Mouse (Mus musculus): Measurements from ENCODE around the gene Kansl1. TPM values are rescaled to one million over a fixed set of nuclear protein-coding genes. Genes with fewer than 3 reads are reported as not detected.

Gene Kansl1
- polyA plus RNA-seq (2016; fragmentation: Nextera tagmentation; extraction: Ambion mirVana), result 15.3 and 19.3 TPM in 2 replicates

- Histone ChIP-seq H3K36me3 (peaks cover 17% of the 10 kb centered on the region), H3K4me1 (0 out of 2 replicates have a peak, but pooled peaks cover 10% of the 10 kb centered on the region), H3K27me3 (ENCODE audit: insufficient read depth, poor library complexity, severe bottlenecking) (no peaks in the 10 kb centered on the region), H3K4me3 (peak within 1 kb of the TSS; percentile 87), H3K27ac (peak within 1 kb of the TSS; percentile 98), H3K9me3 (no peaks in the 10 kb centered on the region)
- DNase-seq (ENCODE audit: low spot score), result peak; percentile 76
- WGBS, result under 1% methylated on average over 55 of the region's 69 CpGs
Observed at GRCm38 (mm10) chr11:104468751-104469268, at the start of gene Kansl1. Gene Kansl1, minus strand, starts transcription at chr11:104468861.

GRCm38 (mm10) chr11:104512436-104512835 lies 43.8 kb upstream of the Kansl1 start:
- peaks cover 93% of the 10 kb centered on the region for H3K36me3 ChIP-seq
- H3K4me3 ChIP-seq, result no peak overlapping the region

GRCm38 (mm10) chr11:104510606-104511005 lies 41.9 kb upstream of the Kansl1 start:
- DNase-seq (ENCODE audit: low spot score), result no peak
- Histone ChIP-seq H3K4me3 (no peak overlapping the region), H3K36me3 (peaks cover 94% of the 10 kb centered on the region), H3K4me1 (no peaks in the 10 kb centered on the region), H3K27me3 (ENCODE audit: insufficient read depth, poor library complexity, severe bottlenecking) (no peaks in the 10 kb centered on the region), H3K9me3 (no peaks in the 10 kb centered on the region), H3K27ac (no peak overlapping the region)
- WGBS, result 82% methylated on average over 2 of the region's 2 CpGs

More at GRCm38 (mm10) chr11:104512436-104512835, 43.8 kb upstream of the Kansl1 start:
- H3K27me3 ChIP-seq (ENCODE audit: insufficient read depth, poor library complexity, severe bottlenecking), result no peaks in the 10 kb centered on the region
- no peak overlapping the region for H3K27ac ChIP-seq
- no peak for DNase-seq (ENCODE audit: low spot score)
- no peaks in the 10 kb centered on the region for H3K4me1 ChIP-seq
- 83% methylated on average over 4 of the region's 4 CpGs for WGBS
- H3K9me3 ChIP-seq, result no peaks in the 10 kb centered on the region

- H3K4me1 ChIP-seq, result no peaks in the 10 kb centered on the region
- no peaks in the 10 kb centered on the region for H3K27me3 ChIP-seq (ENCODE audit: insufficient read depth, poor library complexity, severe bottlenecking)
- no peak overlapping the region for H3K4me3 ChIP-seq
- peaks cover 88% of the 10 kb centered on the region for H3K36me3 ChIP-seq
- no peaks in the 10 kb centered on the region for H3K9me3 ChIP-seq
- H3K27ac ChIP-seq, result no peak overlapping the region
- 83% methylated on average over 4 of the region's 4 CpGs for WGBS
- DNase-seq (ENCODE audit: low spot score), result no peak
Observed at GRCm38 (mm10) chr11:104508455-104508854, 39.8 kb upstream of the Kansl1 start.

- no peaks in the 10 kb centered on the region for H3K9me3 ChIP-seq
- H3K36me3 ChIP-seq, result no peaks in the 10 kb centered on the region
- no peak for DNase-seq (ENCODE audit: low spot score)
- 78% methylated on average over 3 of the region's 3 CpGs for WGBS
- H3K27me3 ChIP-seq (ENCODE audit: insufficient read depth, poor library complexity, severe bottlenecking), result no peaks in the 10 kb centered on the region
- H3K4me3 ChIP-seq, result no peak overlapping the region
- H3K4me1 ChIP-seq, result no peaks in the 10 kb centered on the region
- no peak overlapping the region for H3K27ac ChIP-seq
Observed at GRCm38 (mm10) chr11:104488292-104488691, 19.6 kb upstream of the Kansl1 start.

- Histone ChIP-seq H3K4me3 (no peak overlapping the region), H3K4me1 (no peaks in the 10 kb centered on the region), H3K36me3 (no peaks in the 10 kb centered on the region), H3K9me3 (no peaks in the 10 kb centered on the region), H3K27me3 (ENCODE audit: insufficient read depth, poor library complexity, severe bottlenecking) (no peaks in the 10 kb centered on the region), H3K27ac (no peak overlapping the region)
- peak; percentile 51 for DNase-seq (ENCODE audit: low spot score)
- WGBS, result 86% methylated on average over 8 of the region's 8 CpGs
Observed at GRCm38 (mm10) chr11:104481971-104482370, 13.3 kb upstream of the Kansl1 start.

- no peak overlapping the region for H3K27ac ChIP-seq
- 67% methylated on average over 4 of the region's 4 CpGs for WGBS
- H3K4me1 ChIP-seq, result no peaks in the 10 kb centered on the region
- H3K4me3 ChIP-seq, result no peak overlapping the region
- H3K9me3 ChIP-seq, result no peaks in the 10 kb centered on the region
- no peaks in the 10 kb centered on the region for H3K36me3 ChIP-seq
- peak; percentile 42 for DNase-seq (ENCODE audit: low spot score)
- H3K27me3 ChIP-seq (ENCODE audit: insufficient read depth, poor library complexity, severe bottlenecking), result no peaks in the 10 kb centered on the region
Observed at GRCm38 (mm10) chr11:104479505-104479904, 10.8 kb upstream of the Kansl1 start.

- peak; percentile 97 for DNase-seq (ENCODE audit: low spot score)
- Histone ChIP-seq H3K9me3 (no peaks in the 10 kb centered on the region), H3K27ac (peak overlapping the region; percentile 98), H3K4me1 (0 out of 2 replicates have a peak, but pooled peaks cover 10% of the 10 kb centered on the region), H3K36me3 (peaks cover 15% of the 10 kb centered on the region), H3K27me3 (ENCODE audit: insufficient read depth, poor library complexity, severe bottlenecking) (no peaks in the 10 kb centered on the region), H3K4me3 (peak overlapping the region; percentile 87)
- WGBS, result 1% methylated on average over 19 of the region's 19 CpGs
Observed at GRCm38 (mm10) chr11:104469371-104469835, 742 bp upstream of the Kansl1 start.

GRCm38 (mm10) chr11:104467698-104468097 lies 963 bp downstream of the Kansl1 start:
- Histone ChIP-seq H3K36me3 (peaks cover 26% of the 10 kb centered on the region), H3K9me3 (no peaks in the 10 kb centered on the region), H3K27ac (no peak overlapping the region), H3K4me1 (0 out of 2 replicates have a peak, but pooled peaks cover 10% of the 10 kb centered on the region), H3K27me3 (ENCODE audit: insufficient read depth, poor library complexity, severe bottlenecking) (no peaks in the 10 kb centered on the region), H3K4me3 (no peak overlapping the region)
- peak; percentile 70 for DNase-seq (ENCODE audit: low spot score)
- 77% methylated on average over 5 of the region's 5 CpGs for WGBS

GRCm38 (mm10) chr11:104461551-104461950 lies 7.1 kb downstream of the Kansl1 start:
- peaks cover 42% of the 10 kb centered on the region for H3K36me3 ChIP-seq

GRCm38 (mm10) chr11:104459671-104460070 lies 9.0 kb downstream of the Kansl1 start:
- WGBS, result 99% methylated on average over 2 of the region's 2 CpGs
- Histone ChIP-seq H3K27ac (no peak overlapping the region), H3K27me3 (ENCODE audit: insufficient read depth, poor library complexity, severe bottlenecking) (no peaks in the 10 kb centered on the region), H3K9me3 (no peaks in the 10 kb centered on the region), H3K4me3 (no peak overlapping the region), H3K36me3 (peaks cover 34% of the 10 kb centered on the region; the same call in 1 of the 2 replicates), H3K4me1 (no peaks in the 10 kb centered on the region)
- DNase-seq (ENCODE audit: low spot score), result peak; percentile 58

More at GRCm38 (mm10) chr11:104461551-104461950, 7.1 kb downstream of the Kansl1 start:
- H3K4me1 ChIP-seq, result no peaks in the 10 kb centered on the region
- H3K27ac ChIP-seq, result no peak overlapping the region
- DNase-seq (ENCODE audit: low spot score), result no peak
- no peak overlapping the region for H3K4me3 ChIP-seq
- no peaks in the 10 kb centered on the region for H3K9me3 ChIP-seq
- no peaks in the 10 kb centered on the region for H3K27me3 ChIP-seq (ENCODE audit: insufficient read depth, poor library complexity, severe bottlenecking)

- Histone ChIP-seq H3K27me3 (ENCODE audit: insufficient read depth, poor library complexity, severe bottlenecking) (no peaks in the 10 kb centered on the region), H3K4me1 (no peaks in the 10 kb centered on the region)
- 75% methylated on average over 2 of the region's 2 CpGs for whole genome bisulfite sequencing
Observed at GRCm38 (mm10) chr11:104458507-104458906, 10.2 kb downstream of the Kansl1 start.

GRCm38 (mm10) chr11:104452709-104453108 lies 16.0 kb downstream of the Kansl1 start:
- DNase-seq (ENCODE audit: low spot score), result no peak
- H3K27ac ChIP-seq, result no peak overlapping the region
- H3K36me3 ChIP-seq, result peaks cover 18% of the 10 kb centered on the region
- 94% methylated on average over 1 of the region's 1 CpGs for WGBS
- no peak overlapping the region for H3K4me3 ChIP-seq
- H3K27me3 ChIP-seq (ENCODE audit: insufficient read depth, poor library complexity, severe bottlenecking), result no peaks in the 10 kb centered on the region
- no peaks in the 10 kb centered on the region for H3K4me1 ChIP-seq
- no peaks in the 10 kb centered on the region for H3K9me3 ChIP-seq

More at GRCm38 (mm10) chr11:104458507-104458906, 10.2 kb downstream of the Kansl1 start:
- peaks cover 27% of the 10 kb centered on the region; the same call in 1 of the 2 replicates for H3K36me3 ChIP-seq
- no peak overlapping the region for H3K4me3 ChIP-seq
- H3K27ac ChIP-seq, result no peak overlapping the region
- H3K9me3 ChIP-seq, result no peaks in the 10 kb centered on the region
- DNase-seq (ENCODE audit: low spot score), result no peak

All from heart, embryonic 10.5 days (tissue).